Mouse (Mus musculus) limb, embryonic 11.5 days (tissue): ENCODE results near the gene Fuca1. TPM values are rescaled to one million over a fixed set of nuclear protein-coding genes. Genes with fewer than 3 reads are reported as not detected.
"Not testable (repeated sequence)": the region's sequence is repeated elsewhere in the genome, so short reads cannot be mapped to it uniquely, and the experiment has no call there.

Experiments
- ATAC-seq: fragments of 200-750 bp; cut with Nextera tagmentation; 2 replicates; pipeline ENCODE4 v1.8.0; 2017; ENCODE audit warnings: low read depth; ENCODE audit not compliant: insufficient number of reproducible peaks, low FRiP score, low TSS enrichment
- DNase-seq: peaks from one replicate; pipeline ENCODE4 v3.0.0-alpha.2; 2015; ENCODE audit warnings: low spot score
- H3K27ac ChIP-seq: fragments of 300-500 bp; sonication (generic); replicated peaks from 2 replicates; pipeline ENCODE4 v1.5.1; 2014; ENCODE audit warnings: low read depth, mild to moderate bottlenecking, low read length
- H3K27me3 ChIP-seq: fragments of 300-500 bp; sonication (generic); 2 replicates; pipeline ENCODE4 v1.6.1; 2014; ENCODE audit warnings: mild to moderate bottlenecking, low read length, mixed read lengths; ENCODE audit not compliant: control insufficient read depth, insufficient read depth
- H3K36me3 ChIP-seq: fragments of 300-500 bp; sonication (generic); 2 replicates; pipeline ENCODE4 v1.6.1; 2014; ENCODE audit warnings: mild to moderate bottlenecking, low read length, moderate library complexity, mixed read lengths; ENCODE audit not compliant: control insufficient read depth, insufficient read depth
- H3K4me1 ChIP-seq: fragments of 300-500 bp; sonication (generic); 2 replicates; pipeline ENCODE4 v1.6.1; 2014; ENCODE audit warnings: low read length, mixed read lengths; ENCODE audit not compliant: control insufficient read depth, insufficient read depth
- H3K4me2 ChIP-seq: fragments of 300-500 bp; sonication (generic); 2 replicates; pipeline ENCODE4 v1.6.1; 2014; ENCODE audit warnings: low read depth, mild to moderate bottlenecking, moderate library complexity; ENCODE audit not compliant: severe bottlenecking
- H3K4me3 ChIP-seq: fragments of 300-500 bp; sonication (generic); 2 replicates; pipeline ENCODE4 v1.5.1; 2014; ENCODE audit warnings: low read depth, low read length
- H3K9ac ChIP-seq: fragments of 300-500 bp; sonication (generic); 2 replicates; pipeline ENCODE4 v1.6.1; 2014; ENCODE audit warnings: mild to moderate bottlenecking, low read length
- H3K9me3 ChIP-seq: fragments of 300-500 bp; sonication (generic); 2 replicates; pipeline ENCODE4 v1.6.1; 2016; ENCODE audit warnings: low read length; ENCODE audit not compliant: control insufficient read depth
- WGBS: fragments of 180-500 bp; shearing (Covaris S2); extraction: QIAGEN DNeasy Blood & Tissue Kit; methylation state at CpG from one replicate; pipeline ENCODE4 v1.1.7; 2014; 5-methylcytosine and 5-hydroxymethylcytosine counted together
- polyA plus RNA-seq: library from polyadenylated mRNA; unstranded; fragments of >200 nt; fragmentation: Nextera tagmentation; extraction: Ambion mirVana; gene quantifications from 2 replicates; pipeline ENCODE4 v1.2.1, GENCODE M21; 2014

Gene Fuca1
- polyA plus RNA-seq, 1 experiment from 2014 or later: 40.1 TPM

DNA sequence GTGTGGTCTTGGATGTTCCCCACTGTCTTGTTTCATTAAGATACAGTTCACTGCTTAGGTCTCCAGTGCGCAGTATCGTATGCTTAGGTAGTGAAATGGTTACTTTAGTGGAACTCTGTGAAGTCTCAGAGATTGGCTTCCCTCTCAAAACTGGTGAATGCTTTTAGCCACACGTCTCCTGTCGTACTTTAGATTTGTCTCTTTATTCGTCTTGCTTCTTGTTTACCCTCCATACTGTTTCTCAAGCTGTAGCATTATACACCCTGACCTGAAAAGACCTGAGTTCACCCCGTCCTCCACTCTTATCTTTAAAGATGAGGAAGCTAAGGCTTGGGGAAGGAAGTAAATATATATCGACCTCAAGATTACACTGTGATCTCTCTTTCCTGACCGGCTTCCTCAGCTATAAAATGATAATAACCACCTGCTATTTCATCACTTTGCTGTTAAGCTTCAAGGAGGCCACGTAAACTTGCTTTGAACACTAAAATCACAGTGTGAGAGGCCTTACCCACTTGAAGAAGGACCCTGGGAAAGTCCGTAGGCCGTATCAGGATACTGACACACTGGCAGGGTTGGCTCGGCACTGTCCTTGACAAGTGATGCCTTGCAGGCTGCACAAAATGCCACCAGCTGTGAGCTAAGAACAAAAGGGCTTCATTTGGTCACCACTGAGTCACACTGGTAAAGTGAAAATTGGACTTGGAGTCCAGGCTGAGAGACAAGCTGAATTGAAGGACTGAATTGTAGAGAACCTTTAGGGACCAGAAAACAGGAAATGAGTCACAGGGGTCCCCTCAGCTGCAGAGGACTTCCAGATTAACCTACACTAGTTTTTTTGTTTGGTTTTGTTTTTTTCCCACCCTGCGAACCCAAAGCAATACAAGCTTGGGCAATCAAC is 52.6 kb downstream of the Fuca1 start:
- 70% methylated on average over 13 of the region's 13 CpGs for WGBS
- DNase-seq (no peak), ATAC-seq (no peak)
- Histone ChIP-seq H3K9me3 (no peaks in the 10 kb centered on the region), H3K27me3 (no peaks in the 10 kb centered on the region), H3K4me1 (peaks cover 8% of the 10 kb centered on the region), H3K4me3 (peak overlapping the region; percentile 75), H3K36me3 (peaks cover 17% of the 10 kb centered on the region), H3K4me2 (peak overlapping the region; percentile 90), H3K9ac (0 out of 2 replicates have a peak overlapping the region, but pooled peaks have one; percentile 68), H3K27ac (no peak overlapping the region)

GRCm38 (mm10) chr4:135976146-135976545 is 55.6 kb downstream of the Fuca1 start:
- no peak overlapping the region for H3K4me2 ChIP-seq
- H3K4me1 ChIP-seq: peaks cover 8% of the 10 kb centered on the region
- H3K4me3 ChIP-seq: no peak overlapping the region
- no peak for DNase-seq
- H3K27ac ChIP-seq: no peak overlapping the region
- ATAC-seq: no peak
- no peaks in the 10 kb centered on the region for H3K27me3 ChIP-seq
- H3K9ac ChIP-seq: no peak overlapping the region
- no peaks in the 10 kb centered on the region for H3K9me3 ChIP-seq
- H3K36me3 ChIP-seq: peaks cover 15% of the 10 kb centered on the region
- 93% methylated on average over 12 of the region's 12 CpGs for WGBS

DNA sequence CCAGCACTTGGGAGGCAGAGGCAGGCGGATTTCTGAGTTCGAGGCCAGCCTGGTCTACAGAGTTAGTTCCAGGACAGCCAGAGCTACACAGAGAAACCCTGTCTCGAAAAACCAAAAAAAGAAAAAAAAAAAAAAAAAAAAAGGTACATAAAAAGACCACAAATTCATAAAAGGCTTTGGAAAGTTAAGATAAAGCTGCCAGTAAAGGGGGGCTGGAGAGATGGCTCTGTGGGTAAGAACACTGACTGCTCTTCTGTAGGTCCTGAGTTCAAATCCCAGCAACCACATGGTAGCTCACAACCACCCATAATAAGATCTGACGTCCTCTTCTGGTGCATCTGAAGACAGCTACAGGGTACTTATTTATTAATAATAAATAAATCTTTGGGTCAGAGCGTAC is 59.7 kb downstream of the Fuca1 start:
- not testable (repeated sequence) for ATAC-seq, H3K27me3 ChIP-seq, H3K9ac ChIP-seq, H3K4me1 ChIP-seq, DNase-seq, H3K9me3 ChIP-seq, H3K27ac ChIP-seq, H3K4me3 ChIP-seq, H3K4me2 ChIP-seq
- peaks cover 22% of the 10 kb centered on the region for H3K36me3 ChIP-seq
- WGBS: 92% methylated on average over 5 of the region's 5 CpGs

DNA sequence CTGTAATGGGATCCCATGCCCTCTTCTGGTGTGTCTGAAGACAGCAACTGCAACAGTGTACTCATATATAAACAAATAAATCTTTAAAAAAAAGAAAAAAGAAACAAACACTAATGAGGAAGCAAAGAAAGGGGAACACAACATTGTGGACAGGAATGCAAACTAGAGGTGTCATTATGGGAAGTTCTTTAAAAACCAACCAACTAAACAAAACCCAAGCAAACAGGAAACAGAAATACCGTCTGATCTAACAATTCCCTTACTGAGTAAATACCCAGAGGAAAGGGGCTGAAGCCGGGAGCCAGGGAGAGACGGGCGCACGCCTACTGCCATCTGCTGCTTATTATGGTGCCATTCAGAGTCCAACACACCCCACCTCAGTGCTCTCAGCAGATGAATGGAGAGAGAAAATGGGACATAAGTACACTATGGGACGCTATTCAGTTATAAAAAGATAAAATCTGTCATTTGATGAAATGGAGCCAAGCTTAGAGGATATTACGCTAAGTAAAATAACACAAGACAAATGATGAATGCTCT is 61.1 kb downstream of the Fuca1 start:
- no peaks in the 10 kb centered on the region for H3K9me3 ChIP-seq
- ATAC-seq (no peak), DNase-seq (no peak)
- no peaks in the 10 kb centered on the region for H3K27me3 ChIP-seq
- peaks cover 19% of the 10 kb centered on the region for H3K36me3 ChIP-seq
- WGBS: 72% methylated on average over 7 of the region's 7 CpGs
- no peak overlapping the region for H3K27ac ChIP-seq
- no peak overlapping the region for H3K4me2 ChIP-seq
- no peak overlapping the region for H3K4me3 ChIP-seq
- no peak overlapping the region for H3K9ac ChIP-seq
- peaks cover 8% of the 10 kb centered on the region for H3K4me1 ChIP-seq

DNA sequence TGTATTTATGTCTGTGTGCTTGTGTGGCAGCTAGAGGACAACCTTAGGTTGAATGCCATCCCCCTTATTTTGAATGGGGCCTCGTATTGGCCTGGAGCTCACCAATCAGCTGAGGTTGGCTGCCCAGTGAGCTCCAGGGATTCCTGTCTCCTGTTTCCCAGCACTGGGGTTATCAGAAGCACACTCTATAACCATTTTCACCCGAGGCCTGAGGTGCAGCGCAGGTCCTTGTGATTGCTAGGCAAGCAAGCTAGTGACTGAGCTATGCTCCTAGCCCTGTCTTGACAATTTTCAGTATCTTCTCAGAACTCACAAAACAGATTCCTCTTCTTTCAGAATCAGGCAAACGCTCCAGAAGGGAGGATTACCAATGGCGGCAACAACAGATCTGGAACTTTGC is 64.0 kb downstream of the Fuca1 start:
- Histone ChIP-seq H3K4me1 (peaks cover 10% of the 10 kb centered on the region), H3K27me3 (no peaks in the 10 kb centered on the region), H3K36me3 (peaks cover 14% of the 10 kb centered on the region), H3K9me3 (no peaks in the 10 kb centered on the region), H3K9ac (no peak overlapping the region), H3K4me3 (no peak overlapping the region), H3K4me2 (no peak overlapping the region), H3K27ac (no peak overlapping the region)
- ATAC-seq: no peak
- no peak for DNase-seq
- 90% methylated on average over 5 of the region's 5 CpGs for WGBS

DNA sequence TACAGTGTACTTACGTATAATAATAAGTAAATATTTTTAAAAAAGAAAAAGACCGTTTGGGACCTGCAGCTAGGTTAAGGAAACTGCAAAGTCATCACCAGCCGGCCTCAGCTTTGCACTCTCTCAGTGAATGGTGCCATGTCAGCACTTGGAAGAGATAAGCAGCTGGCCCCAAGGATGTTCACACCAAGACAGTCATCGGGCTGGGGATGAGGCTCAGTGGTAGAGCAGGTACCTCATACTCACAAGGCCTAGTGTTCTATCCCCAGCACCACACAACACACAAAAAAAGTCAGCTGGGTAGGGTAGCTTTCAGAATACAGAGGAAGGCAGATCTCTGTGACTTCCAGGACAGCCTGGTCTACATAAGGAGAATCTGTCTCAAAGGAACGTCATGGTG is 64.7 kb downstream of the Fuca1 start:
- no peak for ATAC-seq
- Histone ChIP-seq H3K27me3 (no peaks in the 10 kb centered on the region), H3K9me3 (no peaks in the 10 kb centered on the region), H3K4me2 (no peak overlapping the region), H3K36me3 (peaks cover 14% of the 10 kb centered on the region), H3K27ac (no peak overlapping the region), H3K4me1 (peaks cover 10% of the 10 kb centered on the region), H3K9ac (no peak overlapping the region), H3K4me3 (no peak overlapping the region)
- no peak for DNase-seq
- WGBS: 88% methylated on average over 5 of the region's 5 CpGs

DNA sequence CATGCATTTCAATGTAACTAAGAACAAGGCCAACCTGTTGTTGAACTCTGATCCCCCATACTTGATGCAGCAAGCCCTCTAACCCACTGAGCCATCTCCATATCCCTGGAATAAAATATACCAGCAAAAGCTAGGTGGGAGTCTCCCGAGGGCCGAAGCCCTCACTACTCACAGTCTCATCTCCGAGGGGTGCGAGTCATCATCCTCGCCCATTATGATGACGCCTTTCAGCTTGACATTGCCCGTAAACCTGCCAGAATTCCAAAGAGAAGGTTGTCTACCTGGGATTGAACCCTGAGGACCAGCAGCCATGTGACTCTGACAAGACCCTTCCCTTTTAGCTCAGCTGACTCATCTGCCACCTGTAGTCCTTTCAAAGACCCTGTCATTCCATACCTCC is 65.2 kb downstream of the Fuca1 start:
- 92% methylated on average over 7 of the region's 7 CpGs for WGBS
- H3K27ac ChIP-seq: no peak overlapping the region
- DNase-seq (no peak), ATAC-seq (no peak)
- H3K4me3 ChIP-seq: peak overlapping the region; percentile 98; the same call in 1 of the 2 replicates
- H3K9me3 ChIP-seq: no peaks in the 10 kb centered on the region
- no peak overlapping the region; the same call in 1 of the 2 replicates for H3K9ac ChIP-seq
- H3K36me3 ChIP-seq: peaks cover 12% of the 10 kb centered on the region
- peaks cover 10% of the 10 kb centered on the region for H3K4me1 ChIP-seq
- no peaks in the 10 kb centered on the region for H3K27me3 ChIP-seq
- H3K4me2 ChIP-seq: peak overlapping the region; percentile 84

DNA sequence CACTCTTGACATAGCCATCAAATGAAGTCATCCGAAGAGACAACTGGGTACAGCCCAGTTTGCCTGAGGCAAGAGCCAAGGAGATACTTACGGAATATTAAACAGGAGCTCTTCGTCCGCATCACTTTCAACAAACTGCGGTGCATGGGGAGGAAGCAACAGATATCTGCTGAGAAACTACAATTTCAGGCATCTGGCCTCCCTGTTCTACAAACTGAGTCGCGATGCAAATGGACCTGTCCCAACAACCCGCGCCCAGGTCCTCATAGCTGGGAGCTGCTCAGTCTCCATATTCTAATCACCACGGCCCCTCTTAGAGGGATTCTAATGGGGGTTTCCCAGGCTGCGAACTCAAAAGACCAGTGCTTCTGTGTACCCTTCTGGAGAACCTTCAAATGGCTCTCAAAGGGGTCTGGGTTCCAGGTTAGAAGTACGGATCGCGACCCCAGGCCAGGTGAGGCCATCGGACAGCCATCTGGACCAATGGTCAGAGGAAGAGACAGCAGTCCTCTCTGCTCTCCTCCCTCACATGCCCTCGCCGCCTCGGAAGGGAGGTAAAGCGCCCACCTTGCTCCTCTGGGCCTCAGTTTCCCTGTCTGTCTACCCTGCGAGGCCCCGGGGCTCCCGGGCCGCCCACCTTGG is 65.9 kb downstream of the Fuca1 start:
- no peaks in the 10 kb centered on the region for H3K9me3 ChIP-seq
- peak overlapping the region; percentile 84 for H3K4me2 ChIP-seq
- H3K27ac ChIP-seq: peak overlapping the region; percentile 53; the same call in 1 of the 2 replicates
- 10% methylated on average over 23 of the region's 23 CpGs for WGBS
- no peak for ATAC-seq
- H3K4me1 ChIP-seq: peaks cover 10% of the 10 kb centered on the region
- peaks cover 10% of the 10 kb centered on the region for H3K36me3 ChIP-seq
- H3K4me3 ChIP-seq: peak overlapping the region; percentile 98
- peak overlapping the region; percentile 94 for H3K9ac ChIP-seq
- H3K27me3 ChIP-seq: no peaks in the 10 kb centered on the region
- no peak for DNase-seq
